Mouse (Mus musculus) naive thymus-derived CD4-positive, alpha-beta T cell, adult 2 months (primary cell): ENCODE data around the gene Krt6a.
"Not testable (repeated sequence)": the region's sequence is repeated elsewhere in the genome, so short reads cannot be mapped to it uniquely, and the experiment has no call there.

Source experiments
- DNase-seq: peaks from one replicate; pipeline ENCODE4 v3.0.0-alpha.2; 2011; ENCODE audit warnings: low read depth

Gene Krt6a

DNA sequence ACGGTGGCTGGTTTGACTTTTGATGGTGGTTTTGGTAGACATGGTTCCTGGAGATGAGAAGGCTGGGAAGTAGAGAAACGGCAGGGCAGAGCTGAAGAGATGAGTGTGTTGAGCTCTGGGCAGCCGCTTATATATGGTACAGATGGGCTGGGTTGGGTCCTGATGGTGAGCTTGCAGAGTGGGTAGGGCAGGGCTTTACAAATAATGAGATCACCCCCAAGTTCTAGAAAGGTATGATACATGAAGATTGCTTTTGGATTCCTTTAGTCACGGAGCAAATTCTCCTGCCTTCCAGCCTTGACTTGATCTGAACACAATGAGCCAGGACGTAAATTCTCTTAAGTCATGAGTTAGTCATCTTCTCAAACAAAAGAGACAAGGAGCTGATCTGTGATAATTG, at the start of gene Krt6a:
Gene Krt6a, minus strand, starts transcription at position 101 of the 400 bp plus-strand sequence.
- DNase-seq = no peak

DNA sequence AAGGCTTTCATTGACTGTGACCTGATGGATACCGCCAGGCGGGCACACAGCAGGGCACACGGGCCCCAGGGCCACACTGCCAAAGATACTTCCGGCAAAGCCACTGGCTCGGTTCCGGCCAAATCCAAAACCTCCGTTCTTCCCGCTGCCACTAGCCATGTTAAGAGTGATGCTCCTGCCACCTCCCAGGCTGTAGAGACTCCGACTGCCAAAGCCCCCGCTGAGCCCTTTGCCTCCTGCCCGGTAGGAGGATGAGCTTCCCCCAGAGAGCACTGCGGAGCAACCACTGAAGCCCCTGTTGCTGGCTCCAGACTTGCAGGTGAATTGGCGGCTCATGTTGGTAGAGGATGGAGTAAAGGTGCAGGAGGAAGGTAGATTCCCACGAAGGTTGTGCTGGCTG, 48.6 kb upstream of the Krt6a start, which contains the start of gene Krt71:
Gene Krt71, minus strand, starts transcription at position 399 of the 400 bp plus-strand sequence.
- no peak for DNase-seq

DNA sequence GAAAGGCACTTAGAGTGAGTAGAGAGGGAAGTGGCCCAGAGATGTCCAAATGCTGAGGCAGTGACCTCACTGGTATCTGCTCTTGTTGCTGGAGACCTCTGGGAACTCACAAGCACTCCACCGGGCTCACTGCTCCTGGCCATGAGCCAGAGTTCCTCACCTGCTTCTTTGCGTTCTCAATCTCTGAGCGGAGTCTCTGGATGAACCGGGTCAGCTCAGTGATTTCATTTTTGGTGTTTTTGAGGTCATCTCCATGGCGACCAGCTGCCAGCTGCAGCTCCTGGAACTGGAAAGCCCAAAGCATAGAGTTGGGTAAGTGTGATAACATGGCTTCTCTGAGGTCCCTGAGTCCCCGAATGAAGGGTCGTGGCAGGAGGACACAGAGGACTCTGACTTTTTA, 43.7 kb upstream of the Krt6a start:
- no peak for DNase-seq

DNA sequence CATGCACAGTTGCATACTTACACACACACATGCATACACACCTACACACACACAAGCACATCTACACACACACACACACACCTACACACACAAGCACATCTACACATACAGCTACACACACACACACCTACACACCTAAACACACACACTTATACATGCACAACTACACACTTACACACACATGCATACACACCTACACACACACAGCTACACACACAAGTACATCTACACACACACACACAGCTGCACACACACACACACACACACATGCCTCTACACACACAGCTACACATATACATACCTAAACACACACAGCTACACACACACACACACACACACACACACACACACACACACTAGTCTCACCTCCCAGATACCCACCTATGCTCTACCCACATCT, 36.5 kb upstream of the Krt6a start:
- no peak for DNase-seq

DNA sequence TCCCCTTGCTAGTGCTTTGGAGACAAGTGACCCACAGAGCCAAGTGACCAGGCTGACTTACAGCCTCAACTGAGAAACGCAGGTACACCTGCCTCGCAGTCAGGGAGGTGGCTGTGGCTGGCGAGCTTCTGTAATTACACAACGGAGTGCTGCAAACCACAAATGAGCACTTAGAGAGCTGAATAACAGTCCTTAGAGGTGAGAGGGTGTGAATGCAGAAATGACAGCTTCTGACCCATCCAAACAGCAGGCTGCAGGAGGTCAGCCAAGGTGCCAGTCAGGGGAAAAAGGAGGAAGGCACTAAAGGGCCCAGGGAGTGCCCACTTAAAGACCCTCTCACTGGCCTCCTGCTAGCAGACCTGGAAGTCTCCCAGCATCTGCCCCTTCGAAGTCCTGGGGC, 30.6 kb upstream of the Krt6a start:
- no peak for DNase-seq

DNA sequence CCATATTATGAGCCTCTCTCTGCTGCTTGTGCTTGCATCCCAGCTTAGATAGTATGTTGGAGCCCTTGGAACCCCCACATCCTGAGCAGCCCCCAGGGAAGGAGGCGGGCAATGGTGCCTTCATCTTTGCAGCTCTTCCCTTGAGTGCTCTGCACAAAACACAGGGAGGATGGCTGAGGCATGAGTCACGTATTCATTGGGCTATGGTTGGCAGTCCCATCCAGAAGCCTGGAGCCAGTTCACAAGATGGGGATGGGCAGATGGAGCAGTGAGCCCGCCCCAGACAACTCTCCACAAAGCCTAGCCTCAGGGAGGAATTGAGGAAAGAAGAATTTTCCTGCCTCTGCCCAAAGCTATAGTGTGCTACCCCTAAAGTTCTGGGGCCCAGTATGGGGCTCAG, 21.7 kb upstream of the Krt6a start:
- DNase-seq = no peak

DNA sequence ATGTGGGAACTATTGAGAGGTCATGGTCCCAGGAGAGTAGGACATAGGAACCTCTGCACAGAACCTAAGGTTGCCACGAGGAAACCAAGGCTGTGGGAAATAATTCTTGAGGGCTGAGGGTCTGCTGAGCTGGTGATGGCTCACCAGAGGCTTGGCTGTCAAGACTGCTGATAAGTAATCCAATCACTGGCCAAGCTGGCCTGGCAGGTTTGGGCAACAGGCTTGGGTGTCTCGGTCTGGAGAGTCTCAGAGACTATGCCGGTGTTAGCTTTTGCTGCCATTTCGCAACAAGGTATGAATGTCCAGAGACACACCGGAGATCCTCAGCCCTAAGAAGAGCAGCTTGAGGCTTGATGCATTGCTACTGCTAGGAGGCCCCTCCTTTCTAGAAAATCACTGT, 20.2 kb upstream of the Krt6a start:
- no peak for DNase-seq

DNA sequence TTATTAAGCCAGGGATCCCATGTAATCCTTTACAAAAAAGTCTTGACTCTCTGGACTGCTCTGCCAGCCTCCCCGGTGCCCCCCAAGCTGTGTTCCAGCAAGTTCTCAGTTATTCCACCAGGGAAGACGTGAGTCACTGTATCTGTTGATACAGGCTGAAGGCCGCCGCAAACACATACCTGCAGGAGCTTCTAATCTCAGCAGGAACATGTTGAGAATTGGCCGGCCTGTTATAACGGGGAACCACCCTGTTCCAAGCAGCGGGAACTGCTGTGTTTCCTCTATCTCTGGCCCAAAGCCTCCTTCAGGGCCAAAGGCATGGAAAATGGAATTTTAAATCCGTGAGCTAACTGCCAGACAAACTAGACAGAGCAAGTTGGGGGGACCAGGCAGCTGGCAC, 19.6 kb upstream of the Krt6a start:
- no peak for DNase-seq

DNA sequence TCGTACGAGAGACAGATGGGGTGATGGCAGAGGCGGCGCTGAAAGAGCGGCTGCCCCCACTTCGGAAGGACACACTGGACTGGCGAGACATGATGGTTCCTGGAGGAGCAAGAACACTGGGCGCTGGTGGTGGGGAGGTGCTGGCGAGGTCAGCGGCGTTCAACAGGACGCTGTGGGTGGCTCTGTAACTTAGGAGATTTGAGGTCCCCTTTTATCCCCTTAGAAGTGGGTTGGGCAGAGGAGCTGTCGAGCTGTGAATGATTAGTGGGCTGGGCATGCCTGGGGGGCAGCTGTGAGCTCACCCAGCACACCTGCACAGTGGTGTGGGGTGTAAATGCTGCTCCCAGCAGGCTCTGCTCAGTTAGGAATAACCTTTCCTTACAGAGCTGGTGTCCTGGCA, 18.6 kb upstream of the Krt6a start, which contains the start of gene Krt5:
Gene Krt5, minus strand, starts transcription at position 179 of the 400 bp plus-strand sequence.
- DNase-seq = no peak

DNA sequence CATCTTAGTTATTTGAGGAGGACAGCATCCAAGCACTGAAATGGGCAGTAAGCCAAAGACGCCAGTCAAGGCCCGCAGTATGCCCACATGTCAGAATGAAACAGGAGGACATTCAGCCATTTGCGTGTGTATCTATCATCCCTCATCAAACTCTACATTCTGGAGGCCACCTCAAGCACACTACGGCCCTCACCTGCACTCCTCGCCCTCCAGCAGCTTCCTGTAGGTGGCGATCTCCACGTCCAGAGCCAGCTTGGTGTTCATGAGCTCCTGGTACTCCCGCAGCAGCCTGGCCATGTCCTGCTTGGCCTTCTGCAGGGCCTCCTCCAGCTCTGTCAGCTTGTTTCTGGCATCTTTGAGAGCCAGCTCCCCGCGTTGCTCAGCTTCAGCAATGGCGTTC, 14.6 kb upstream of the Krt6a start:
- no peak for DNase-seq

DNA sequence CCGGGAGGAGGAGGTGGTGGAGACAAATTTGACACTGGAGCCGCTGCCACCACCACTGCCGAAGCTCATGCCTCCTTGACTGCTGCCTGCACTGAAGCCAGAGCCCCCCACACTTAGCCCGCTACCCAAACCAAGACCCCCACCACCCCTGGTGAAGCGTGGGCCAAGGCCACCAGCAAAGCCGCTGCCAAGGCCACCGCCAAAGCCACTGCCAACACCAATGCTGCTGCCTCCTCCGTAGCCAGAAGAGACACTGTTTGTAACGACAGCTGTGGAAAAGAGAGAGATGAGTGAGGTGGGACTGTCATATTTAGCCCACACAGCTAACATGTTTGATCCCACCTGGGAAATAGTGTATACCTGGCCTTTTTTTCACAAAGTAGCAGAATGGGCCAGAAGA, 13.3 kb upstream of the Krt6a start:
- DNase-seq = no peak

DNA sequence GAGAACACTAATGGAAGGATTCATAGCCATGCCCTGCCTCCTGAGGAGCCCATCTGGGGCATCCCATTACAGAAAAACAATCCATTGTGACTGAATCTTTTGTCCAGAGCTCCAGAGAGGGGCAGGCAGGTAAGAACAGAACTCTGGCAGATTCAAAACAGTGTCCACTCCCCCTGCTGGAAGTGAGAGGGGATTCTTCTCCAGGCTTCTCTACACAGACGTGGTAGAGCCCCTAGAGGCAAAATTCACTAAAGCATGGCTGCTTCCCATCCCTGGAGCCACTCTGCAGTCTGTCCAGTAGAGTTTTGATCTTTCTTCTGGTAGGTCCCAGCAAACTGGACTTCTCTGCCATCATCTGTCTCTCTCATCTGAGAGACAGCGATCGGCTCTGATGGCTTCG, 10.0 kb upstream of the Krt6a start:
- no peak for DNase-seq

DNA sequence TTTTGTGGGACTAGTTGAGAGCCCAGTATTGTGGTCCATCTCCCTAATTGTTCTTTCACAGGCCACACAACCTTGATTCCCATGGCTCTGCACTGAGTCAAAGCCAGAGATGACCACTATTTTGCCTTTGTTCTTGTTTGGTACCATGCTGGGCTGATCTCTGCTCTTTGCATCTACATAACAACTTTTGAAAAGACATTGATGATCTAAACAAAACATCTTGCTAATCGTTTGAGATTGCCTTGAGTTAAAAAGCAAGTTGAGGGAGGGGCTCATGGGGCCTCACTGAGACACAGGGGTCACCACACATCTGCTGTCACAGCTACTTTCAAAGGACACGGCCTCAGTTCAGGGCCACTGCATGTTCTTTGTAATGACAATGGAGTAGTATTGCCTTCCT, 8.3 kb upstream of the Krt6a start:
- DNase-seq = no peak

DNA sequence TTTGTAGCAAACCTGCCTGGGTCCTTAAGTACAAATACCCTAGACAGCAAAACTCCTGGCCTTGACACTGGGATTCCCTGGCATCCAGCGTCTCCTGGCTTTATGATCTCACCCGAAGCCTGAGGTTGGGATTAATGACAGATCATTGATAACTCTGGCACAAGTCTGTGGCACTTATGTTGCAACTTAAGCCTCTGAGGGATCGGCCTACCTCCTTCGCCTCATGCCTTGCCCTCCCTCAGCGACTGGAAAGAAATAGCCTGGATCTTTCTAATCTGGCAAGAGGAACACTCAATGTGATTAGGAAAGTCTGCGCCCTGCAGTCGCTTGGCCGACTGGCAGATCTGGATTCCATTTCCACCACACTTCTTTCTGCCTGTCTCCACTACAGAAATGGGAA, 5.8 kb upstream of the Krt6a start:
- DNase-seq = no peak

DNA sequence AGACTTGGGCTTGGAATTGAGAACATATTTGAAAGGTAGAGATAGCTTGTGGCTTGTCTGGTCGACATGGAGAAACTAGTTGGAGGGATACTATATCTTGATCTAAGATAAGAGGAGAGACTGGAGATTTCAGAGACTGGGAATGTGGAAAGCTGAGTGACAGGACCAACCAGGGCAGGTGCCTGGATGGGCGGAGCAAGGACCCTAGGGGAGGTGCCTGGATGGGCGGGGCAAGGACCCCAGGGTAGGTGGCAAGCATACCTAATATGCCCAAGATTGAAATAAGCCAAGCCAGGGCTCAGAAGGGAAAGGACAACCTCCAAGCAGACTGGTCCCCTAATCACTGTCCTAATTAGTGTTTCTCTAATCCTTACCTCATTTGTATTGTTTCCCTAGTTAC, 5.1 kb upstream of the Krt6a start:
- DNase-seq = no peak

DNA sequence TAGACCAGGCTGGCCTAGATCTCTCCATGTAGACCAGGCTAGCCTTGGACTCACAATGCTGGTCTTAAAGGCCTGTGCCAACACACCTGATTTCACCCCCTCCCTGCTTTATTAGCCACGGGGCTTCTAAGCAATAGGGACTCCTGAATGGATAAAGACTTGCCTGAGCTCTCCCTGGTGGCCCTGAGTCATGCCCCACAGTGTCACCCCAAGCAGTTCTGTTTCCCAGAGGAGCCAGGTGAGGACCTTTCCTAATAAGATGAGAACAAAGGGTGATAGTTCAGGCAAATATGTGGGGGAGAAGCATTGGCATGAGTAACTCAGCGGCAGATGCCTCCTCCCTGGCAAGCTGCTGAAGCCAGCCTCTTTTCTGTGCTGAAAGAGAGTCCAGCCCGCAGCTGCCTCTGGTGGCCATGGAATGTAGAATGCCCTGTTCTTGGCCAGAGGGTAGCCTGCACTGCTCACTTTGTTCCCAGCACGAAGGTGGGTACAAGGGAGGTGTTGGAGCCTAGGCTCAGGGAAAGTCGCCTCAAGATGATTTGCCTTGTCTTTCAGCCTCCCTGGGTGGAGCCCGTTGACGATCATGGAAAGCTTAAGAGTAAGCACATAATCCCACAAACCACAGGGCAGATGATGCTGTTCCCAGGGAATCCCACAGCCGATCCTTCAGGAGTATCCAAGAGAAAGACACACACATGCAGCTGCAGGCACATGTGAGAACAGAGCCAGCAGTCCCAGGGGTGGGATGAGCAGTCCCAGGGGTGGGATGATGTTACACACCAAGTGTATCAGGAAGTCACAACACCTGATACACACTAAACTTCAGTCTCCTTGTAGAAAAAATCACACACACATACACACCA, 3.5 kb upstream of the Krt6a start:
- DNase-seq = no peak

DNA sequence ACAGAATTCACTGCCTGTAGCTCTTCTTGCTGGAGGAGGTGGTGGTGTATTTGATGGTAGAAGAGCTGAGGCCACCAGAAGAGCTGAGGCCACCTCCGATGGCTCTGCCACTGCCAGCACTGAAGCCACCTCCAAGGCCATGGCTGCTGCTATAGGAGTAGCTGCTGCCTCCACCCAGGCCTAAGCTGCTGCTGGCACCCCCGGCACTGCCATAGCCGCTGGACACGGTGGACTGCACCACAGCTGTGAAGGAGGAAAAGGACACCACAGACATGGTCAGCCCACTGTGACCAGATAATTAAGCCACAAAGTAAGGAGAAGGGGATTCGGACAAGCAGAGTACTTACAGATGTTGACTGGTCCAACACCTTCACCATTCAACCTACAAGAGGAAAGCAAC, 3.6 kb downstream of the Krt6a start:
- not testable (repeated sequence) for DNase-seq

DNA sequence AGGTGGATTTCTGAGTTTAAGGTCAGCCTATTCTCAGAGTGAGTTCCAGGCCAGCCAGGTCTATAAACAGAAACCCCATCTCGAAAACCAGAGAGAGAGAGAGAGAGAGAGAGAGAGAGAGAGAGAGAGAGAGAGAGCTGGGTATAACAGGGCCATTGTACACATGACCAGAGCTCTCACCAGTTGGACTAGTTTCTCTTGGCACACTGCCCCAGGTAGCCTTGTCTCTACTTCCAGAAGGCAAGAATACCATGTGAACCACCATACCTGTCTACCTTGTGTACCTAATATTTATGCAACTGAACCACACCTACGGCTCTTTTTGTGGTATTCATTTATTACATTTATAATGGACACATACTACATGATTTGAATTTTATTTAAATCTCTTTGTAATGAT, 5.9 kb downstream of the Krt6a start:
- DNase-seq = no peak

DNA sequence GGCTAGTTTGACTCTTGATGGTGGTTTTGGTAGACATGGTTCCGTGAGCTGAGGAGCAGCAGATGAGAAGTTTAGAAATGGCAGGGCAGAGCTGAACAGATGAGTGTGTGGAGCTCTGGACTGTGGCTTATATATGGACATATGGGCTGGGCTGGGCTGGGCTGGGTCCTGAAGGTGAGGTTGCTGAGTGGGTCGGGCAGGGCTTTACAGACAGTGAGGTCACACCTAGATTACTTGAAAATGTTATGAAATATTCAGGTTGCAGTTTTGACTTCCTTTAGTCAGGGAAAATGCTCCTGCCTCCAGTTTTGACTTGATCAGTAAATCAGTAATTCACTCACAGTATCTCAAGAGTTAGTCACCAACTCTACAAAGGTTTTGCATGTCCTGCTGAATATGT, 13.9 kb downstream of the Krt6a start, which contains the start of gene Krt6b:
Gene Krt6b, minus strand, starts transcription at position 101 of the 400 bp plus-strand sequence.
- no peak for DNase-seq

DNA sequence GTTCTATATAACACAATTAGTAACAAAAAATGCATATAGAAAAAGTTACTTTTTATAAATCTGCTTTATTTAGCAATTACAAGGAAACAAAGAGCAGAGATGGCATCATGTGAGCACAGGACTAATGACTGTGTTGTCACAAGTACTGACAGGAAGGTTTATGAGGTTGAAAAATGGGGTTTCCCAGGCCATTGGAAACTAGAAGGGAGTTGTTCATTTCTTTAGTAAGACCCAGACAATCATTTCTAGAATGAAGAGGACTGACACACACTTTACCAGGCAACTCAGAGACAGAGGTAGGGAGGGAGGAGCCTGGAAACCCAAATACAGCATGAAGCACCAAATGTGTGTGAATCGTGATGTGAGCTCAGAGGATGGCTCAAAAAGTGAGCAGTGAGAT, 18.1 kb downstream of the Krt6a start:
- DNase-seq = no peak

DNA sequence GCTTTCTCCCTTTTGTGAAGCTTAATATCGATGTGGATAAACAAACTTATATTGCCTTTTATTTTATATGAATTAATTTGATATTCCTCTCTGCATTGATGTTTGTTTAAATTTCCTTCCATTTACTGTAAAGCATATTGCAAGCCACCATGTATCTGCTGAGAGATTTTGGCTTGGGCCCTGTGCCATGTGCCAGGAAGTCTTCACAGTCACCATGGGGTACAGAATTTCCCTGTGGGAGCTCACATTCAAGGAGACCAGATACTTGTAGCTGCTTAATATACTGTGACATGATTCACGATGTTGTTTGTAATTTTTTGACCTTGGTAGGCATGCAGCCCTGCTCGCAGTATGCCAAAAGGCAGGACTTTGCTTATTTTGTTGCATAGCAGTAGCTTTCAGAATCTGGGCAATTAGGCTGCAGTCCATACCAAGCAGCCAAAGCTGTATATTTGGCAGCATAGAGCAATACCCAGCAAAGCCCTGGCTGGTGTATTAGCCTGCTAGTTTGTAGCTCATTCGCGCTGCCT, 41.3 kb downstream of the Krt6a start:
- no peak for DNase-seq

DNA sequence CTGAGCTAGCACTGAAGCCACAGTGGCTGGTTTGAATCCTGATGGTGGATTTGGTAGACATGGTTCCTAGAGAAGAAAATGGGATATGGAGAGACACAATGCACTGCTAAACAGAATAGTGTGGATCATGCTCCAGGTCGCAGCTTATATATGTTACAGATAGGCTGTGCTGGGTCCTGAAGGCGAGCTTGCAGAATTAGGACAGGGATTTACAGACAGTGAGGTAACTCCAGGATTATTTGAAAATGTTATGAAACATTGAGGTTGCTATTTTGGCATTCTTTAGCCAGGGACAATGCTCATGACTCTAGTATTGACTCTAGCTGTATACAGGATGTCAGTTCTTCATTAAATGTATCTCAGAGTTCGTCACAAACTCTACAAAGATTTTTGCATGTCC, 46.8 kb downstream of the Krt6a start, which contains the start of gene Gm5478:
Gene Gm5478, minus strand, starts transcription at position 101 of the 400 bp plus-strand sequence.
- DNase-seq = no peak
